Mouse (Mus musculus): ENCODE data around the gene Snx7. TPM values are rescaled to one million over a fixed set of nuclear protein-coding genes. Genes with fewer than 3 reads are reported as not detected.

Snx7 gene
- polyA plus RNA-seq, 1 experiment from 2014 or later = 13.2 TPM

GRCm38 (mm10) chr3:117794501-117794900 is 74.2 kb downstream of the Snx7 start:
- no peaks in the 10 kb centered on the region for H3K27me3 ChIP-seq (ENCODE audit: low read depth, poor library complexity, severe bottlenecking)
- H3K36me3 ChIP-seq = no peaks in the 10 kb centered on the region
- no peaks in the 10 kb centered on the region for H3K9me3 ChIP-seq (replicated peaks)
- no peaks in the 10 kb centered on the region for H3K4me1 ChIP-seq
- no peak for DNase-seq (ENCODE audit: low spot score)
- no peak overlapping the region for H3K27ac ChIP-seq (replicated peaks)
- H3K4me3 ChIP-seq = no peak overlapping the region

DNA sequence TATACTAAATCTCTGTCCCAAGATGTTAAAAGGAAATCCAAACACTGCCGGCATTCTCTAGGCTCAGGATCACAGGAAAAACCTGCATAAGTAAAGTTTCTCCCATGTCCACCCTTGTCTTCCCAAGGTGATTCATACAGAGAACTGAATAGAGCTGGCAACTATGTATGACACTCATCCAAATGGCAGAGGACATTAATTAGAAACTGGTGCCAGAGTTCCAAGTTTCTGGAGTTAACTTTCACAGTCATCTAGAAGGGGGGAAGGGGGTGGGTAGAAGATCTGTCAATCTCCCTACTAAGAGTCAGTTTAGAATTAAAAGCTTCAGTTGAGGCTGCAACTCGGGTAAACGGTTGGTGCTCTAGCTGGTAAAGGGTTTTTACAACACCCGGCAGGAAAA is 76.8 kb downstream of the Snx7 start:
- no peak overlapping the region for H3K27ac ChIP-seq (replicated peaks)
- no peak for DNase-seq (ENCODE audit: low spot score)
- H3K9me3 ChIP-seq (replicated peaks) = no peaks in the 10 kb centered on the region
- H3K36me3 ChIP-seq = no peaks in the 10 kb centered on the region
- 86% methylated on average over 4 of the region's 4 CpGs for WGBS
- H3K27me3 ChIP-seq (ENCODE audit: low read depth, poor library complexity, severe bottlenecking) = no peaks in the 10 kb centered on the region
- peaks cover 8% of the 10 kb centered on the region for H3K4me1 ChIP-seq
- H3K4me3 ChIP-seq = no peak overlapping the region

DNA sequence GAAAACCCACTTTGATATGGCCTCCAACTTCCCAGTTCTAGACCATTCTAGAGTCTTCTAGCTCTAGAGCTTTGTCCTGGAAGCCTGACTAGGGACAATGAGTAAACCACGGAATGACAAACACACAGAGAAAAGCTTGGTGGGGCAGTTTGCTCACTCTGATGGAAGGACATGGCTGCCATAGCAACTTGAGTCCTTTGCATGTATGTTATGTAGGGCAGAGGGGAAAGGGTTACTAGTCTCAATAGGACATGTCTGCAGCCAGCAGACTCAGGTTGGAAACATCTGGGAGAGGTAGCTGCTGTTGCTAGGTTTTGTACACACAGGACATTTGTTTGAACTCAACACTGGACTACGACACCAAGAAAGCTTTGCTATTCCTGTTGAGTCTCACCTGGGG is 77.5 kb downstream of the Snx7 start:
- H3K4me3 ChIP-seq = no peak overlapping the region
- no peaks in the 10 kb centered on the region for H3K27me3 ChIP-seq (ENCODE audit: low read depth, poor library complexity, severe bottlenecking)
- H3K9me3 ChIP-seq (replicated peaks) = no peaks in the 10 kb centered on the region
- H3K4me1 ChIP-seq = peaks cover 10% of the 10 kb centered on the region
- DNase-seq (ENCODE audit: low spot score) = no peak
- H3K27ac ChIP-seq (replicated peaks) = no peak overlapping the region
- H3K36me3 ChIP-seq = no peaks in the 10 kb centered on the region
- 84% methylated on average over 2 of the region's 2 CpGs for WGBS

DNA sequence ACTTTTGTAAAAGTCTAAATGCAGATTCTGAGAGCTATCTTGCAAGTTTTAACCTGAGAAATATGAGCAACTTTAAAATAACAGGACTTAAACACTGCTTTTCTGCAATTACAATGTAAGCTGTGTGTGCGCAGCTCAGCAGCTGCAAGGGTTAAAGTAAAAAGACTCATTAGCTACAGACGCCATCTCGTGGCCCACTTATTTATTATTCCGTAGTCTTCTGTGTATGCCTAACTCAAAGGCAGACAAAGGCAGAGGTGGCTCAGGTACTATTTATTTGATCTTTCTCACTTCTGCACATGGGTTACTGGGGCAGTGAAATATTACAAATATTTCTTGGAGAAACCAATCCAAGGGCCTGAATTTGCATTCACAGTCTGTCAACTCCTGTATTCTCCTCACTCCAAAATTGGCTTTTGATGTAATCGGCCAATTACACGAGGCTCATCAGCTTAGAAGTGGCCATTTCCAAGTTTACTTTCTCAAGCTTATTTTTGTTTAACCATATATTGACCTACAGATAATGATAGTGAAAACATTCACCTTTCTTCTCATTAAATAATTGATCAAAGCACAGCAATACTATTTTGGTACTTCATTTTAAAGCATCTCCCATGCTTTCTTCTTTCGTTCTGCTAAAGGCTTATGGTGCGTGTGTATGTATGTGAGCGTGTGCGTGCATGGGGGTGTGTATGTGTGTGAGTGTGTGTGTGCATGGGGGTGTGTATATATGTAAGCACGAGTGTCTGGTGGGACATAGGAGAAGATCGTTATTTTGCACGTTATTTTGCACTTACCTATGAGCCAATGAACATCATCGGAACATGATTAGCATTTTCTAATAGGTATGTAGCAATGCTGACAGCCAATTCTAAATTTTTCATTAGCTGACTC is 79.7 kb downstream of the Snx7 start:
- peak; percentile 19 for DNase-seq (ENCODE audit: low spot score)

DNA sequence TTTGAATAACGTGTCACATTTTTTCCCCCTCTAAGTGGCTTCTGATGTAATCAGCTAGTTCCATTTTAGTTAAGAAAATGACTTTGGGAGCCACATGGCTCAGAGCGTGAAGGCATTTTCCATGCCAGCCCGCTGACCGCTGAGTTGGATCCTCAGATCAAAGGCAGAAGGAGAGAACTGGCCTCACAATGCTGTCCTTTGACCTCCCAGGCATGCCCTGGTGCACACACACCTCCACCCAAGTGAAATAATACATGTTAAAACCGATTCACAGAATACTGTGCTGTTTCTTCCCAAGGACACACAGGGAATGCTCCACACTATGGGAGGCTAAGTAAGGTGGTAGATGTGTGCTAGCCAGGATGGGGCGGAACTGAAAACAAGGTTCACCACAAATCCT is 81.5 kb downstream of the Snx7 start:
- peak; percentile 16 for DNase-seq (ENCODE audit: low spot score)
- 38% methylated on average over 6 of the region's 6 CpGs for WGBS
- Histone ChIP-seq H3K27ac (replicated peaks) (no peak overlapping the region), H3K27me3 (ENCODE audit: low read depth, poor library complexity, severe bottlenecking) (no peaks in the 10 kb centered on the region), H3K9me3 (replicated peaks) (no peaks in the 10 kb centered on the region), H3K4me3 (no peak overlapping the region), H3K4me1 (peaks cover 10% of the 10 kb centered on the region), H3K36me3 (no peaks in the 10 kb centered on the region)

More for the DNA sequence above, 79.7 kb downstream of the Snx7 start:
- no peak overlapping the region for H3K27ac ChIP-seq (replicated peaks)
- H3K36me3 ChIP-seq = no peaks in the 10 kb centered on the region
- WGBS = 75% methylated on average over 14 of the region's 14 CpGs
- no peaks in the 10 kb centered on the region for H3K9me3 ChIP-seq (replicated peaks)
- no peak overlapping the region for H3K4me3 ChIP-seq
- peaks cover 10% of the 10 kb centered on the region for H3K4me1 ChIP-seq
- no peaks in the 10 kb centered on the region for H3K27me3 ChIP-seq (ENCODE audit: low read depth, poor library complexity, severe bottlenecking)

- Histone ChIP-seq H3K27me3 (ENCODE audit: low read depth, poor library complexity, severe bottlenecking) (no peaks in the 10 kb centered on the region), H3K4me1 (no peaks in the 10 kb centered on the region), H3K27ac (replicated peaks) (no peak overlapping the region), H3K36me3 (no peaks in the 10 kb centered on the region), H3K9me3 (replicated peaks) (no peaks in the 10 kb centered on the region), H3K4me3 (no peak overlapping the region)
- DNase-seq (ENCODE audit: low spot score) = no peak
- 93% methylated on average over 5 of the region's 5 CpGs for WGBS
Observed at GRCm38 (mm10) chr3:117752151-117752757, 116.5 kb downstream of the Snx7 start.

DNA sequence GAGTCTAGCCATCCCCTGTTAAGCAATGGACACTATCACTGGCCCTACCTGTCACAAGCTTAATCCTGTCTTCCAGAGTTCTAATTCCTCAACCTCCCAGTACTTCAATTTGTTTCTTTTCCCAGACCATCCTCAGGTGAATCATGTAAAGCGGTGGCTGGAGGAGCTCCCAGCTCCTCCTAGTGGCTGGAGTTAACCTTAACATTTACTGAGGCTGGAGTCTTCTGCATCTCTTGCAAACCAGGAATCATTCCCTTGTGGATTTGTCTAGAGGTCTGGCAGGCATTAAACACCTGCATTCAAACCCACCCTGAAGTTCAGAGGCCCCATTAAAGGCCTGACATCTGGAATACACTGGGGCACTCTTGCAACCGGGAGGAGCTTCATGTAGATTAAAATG is 117.1 kb downstream of the Snx7 start:
- WGBS = 61% methylated on average over 2 of the region's 2 CpGs
- no peaks in the 10 kb centered on the region for H3K36me3 ChIP-seq
- no peak for DNase-seq (ENCODE audit: low spot score)
- no peaks in the 10 kb centered on the region for H3K27me3 ChIP-seq (ENCODE audit: low read depth, poor library complexity, severe bottlenecking)
- H3K9me3 ChIP-seq (replicated peaks) = no peaks in the 10 kb centered on the region
- no peak overlapping the region for H3K4me3 ChIP-seq
- no peak overlapping the region for H3K27ac ChIP-seq (replicated peaks)
- no peaks in the 10 kb centered on the region for H3K4me1 ChIP-seq

DNA sequence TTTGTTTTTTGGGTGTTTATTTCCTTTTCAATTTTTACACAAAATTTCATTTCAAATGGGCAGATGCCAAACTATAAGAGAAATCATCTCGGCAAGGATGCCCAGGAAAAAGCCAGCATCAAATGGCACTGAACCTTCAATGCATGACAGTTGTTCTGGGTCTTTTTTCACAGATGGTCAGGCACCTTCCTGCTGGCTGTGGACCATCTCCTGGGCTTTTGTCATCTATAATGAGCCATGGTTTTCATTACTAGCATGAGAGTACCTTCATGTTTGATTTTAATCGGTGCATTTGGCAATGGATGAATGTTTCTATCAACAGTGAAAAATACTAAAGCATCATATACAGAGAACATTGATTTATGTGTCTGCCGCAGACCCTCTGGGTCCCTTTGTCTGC is 119.5 kb downstream of the Snx7 start:
- no peaks in the 10 kb centered on the region for H3K4me1 ChIP-seq
- H3K27me3 ChIP-seq (ENCODE audit: low read depth, poor library complexity, severe bottlenecking) = no peaks in the 10 kb centered on the region
- H3K9me3 ChIP-seq (replicated peaks) = no peaks in the 10 kb centered on the region
- no peak overlapping the region for H3K4me3 ChIP-seq
- no peak overlapping the region for H3K27ac ChIP-seq (replicated peaks)
- no peak for DNase-seq (ENCODE audit: low spot score)
- H3K36me3 ChIP-seq = no peaks in the 10 kb centered on the region
- WGBS = 90% methylated on average over 3 of the region's 3 CpGs

GRCm38 (mm10) chr3:117739760-117740159 is 129.0 kb downstream of the Snx7 start:
- no peak overlapping the region for H3K4me3 ChIP-seq
- H3K4me1 ChIP-seq = no peaks in the 10 kb centered on the region
- H3K9me3 ChIP-seq (replicated peaks) = no peaks in the 10 kb centered on the region
- WGBS = 76% methylated on average over 5 of the region's 5 CpGs
- no peaks in the 10 kb centered on the region for H3K27me3 ChIP-seq (ENCODE audit: low read depth, poor library complexity, severe bottlenecking)
- no peak overlapping the region for H3K27ac ChIP-seq (replicated peaks)
- no peak for DNase-seq (ENCODE audit: low spot score)
- H3K36me3 ChIP-seq = no peaks in the 10 kb centered on the region

- no peaks in the 10 kb centered on the region for H3K9me3 ChIP-seq (replicated peaks)
- no peak overlapping the region for H3K4me3 ChIP-seq
- H3K27me3 ChIP-seq (ENCODE audit: low read depth, poor library complexity, severe bottlenecking) = no peaks in the 10 kb centered on the region
- WGBS = 80% methylated on average over 4 of the region's 4 CpGs
- no peak for DNase-seq (ENCODE audit: low spot score)
- no peaks in the 10 kb centered on the region for H3K4me1 ChIP-seq
- H3K27ac ChIP-seq (replicated peaks) = no peak overlapping the region
- H3K36me3 ChIP-seq = no peaks in the 10 kb centered on the region
Observed at GRCm38 (mm10) chr3:117732661-117733060, 136.1 kb downstream of the Snx7 start.

Small RNA genes lying within 50 kb of the gene (microRNA-seq; reads per million reads assigned to microRNA genes)
- gene Gm24811 = not detected

Measured in midbrain, embryonic 10.5 days (tissue).